Mouse (Mus musculus): ENCODE measurements around the gene Islr2. TPM values are rescaled to one million over a fixed set of nuclear protein-coding genes. Genes with fewer than 3 reads are reported as not detected.
"Not testable (repeated sequence)": the region's sequence is repeated elsewhere in the genome, so short reads cannot be mapped to it uniquely, and the experiment has no call there.

The Islr2 gene
- polyA plus RNA-seq (2016; fragmentation: Nextera tagmentation; extraction: Ambion mirVana), result 1.5 and 6.6 TPM in 2 replicates

- H3K9me3 ChIP-seq, result no peaks in the 10 kb centered on the region
- H3K4me3 ChIP-seq, result peak within 1 kb of the TSS; percentile 45
- no peaks in the 10 kb centered on the region for H3K36me3 ChIP-seq
- peaks cover 86% of the 10 kb centered on the region for H3K27me3 ChIP-seq (ENCODE audit: insufficient read depth, poor library complexity, severe bottlenecking)
- WGBS, result under 1% methylated on average over 42 of the region's 42 CpGs
- H3K27ac ChIP-seq, result peak within 1 kb of the TSS; percentile 68
- H3K4me1 ChIP-seq (replicated peaks), result peaks cover 55% of the 10 kb centered on the region
- peak; percentile 82 for DNase-seq (ENCODE audit: low spot score)
These were observed at the start of gene Islr2, which contains the start of gene Islr for GRCm38 (mm10) chr9:58203516-58204447. Islr2 (minus strand) TSS chr9:58204319. Islr (minus strand) TSS chr9:58204306.

GRCm38 (mm10) chr9:58253805-58254122 is 49.6 kb upstream of the Islr2 start:
- peak overlapping the region; percentile 90 for H3K27ac ChIP-seq
- not testable (repeated sequence) for H3K27me3 ChIP-seq (ENCODE audit: insufficient read depth, poor library complexity, severe bottlenecking); H3K9me3 ChIP-seq; DNase-seq (ENCODE audit: low spot score)
- peaks cover 34% of the 10 kb centered on the region for H3K4me1 ChIP-seq (replicated peaks)
- peak overlapping the region; percentile 87 for H3K4me3 ChIP-seq
- peaks cover 28% of the 10 kb centered on the region for H3K36me3 ChIP-seq
- 72% methylated on average over 5 of the region's 5 CpGs for WGBS

- Histone ChIP-seq H3K27ac (peak within 1 kb of the TSS; percentile 90), H3K27me3 (ENCODE audit: insufficient read depth, poor library complexity, severe bottlenecking) (no peaks in the 10 kb centered on the region), H3K4me1 (replicated peaks) (peaks cover 39% of the 10 kb centered on the region), H3K36me3 (peaks cover 24% of the 10 kb centered on the region), H3K9me3 (no peaks in the 10 kb centered on the region), H3K4me3 (peak within 1 kb of the TSS; percentile 87)
- 1% methylated on average over 31 of the region's 31 CpGs for WGBS
- peak; percentile 96 for DNase-seq (ENCODE audit: low spot score)
These were observed 49.1 kb upstream of the Islr2 start, which contains the start of gene Stoml1 for GRCm38 (mm10) chr9:58253033-58253804. Stoml1 (plus strand) TSS chr9:58253164.

- not testable (repeated sequence) for H3K27ac ChIP-seq; H3K27me3 ChIP-seq (ENCODE audit: insufficient read depth, poor library complexity, severe bottlenecking); H3K9me3 ChIP-seq; DNase-seq (ENCODE audit: low spot score); H3K4me3 ChIP-seq; H3K36me3 ChIP-seq
- 84% methylated on average over 1 of the region's 1 CpGs for WGBS
- H3K4me1 ChIP-seq (replicated peaks), result peaks cover 54% of the 10 kb centered on the region
These were observed 46.6 kb upstream of the Islr2 start for GRCm38 (mm10) chr9:58250730-58251129.

GRCm38 (mm10) chr9:58250322-58250721 is 46.2 kb upstream of the Islr2 start:
- Histone ChIP-seq H3K4me1 (replicated peaks) (peaks cover 54% of the 10 kb centered on the region), H3K9me3 (no peaks in the 10 kb centered on the region), H3K27ac (peak overlapping the region; percentile 86; the same call in 1 of the 2 replicates), H3K27me3 (ENCODE audit: insufficient read depth, poor library complexity, severe bottlenecking) (no peaks in the 10 kb centered on the region), H3K36me3 (no peaks in the 10 kb centered on the region), H3K4me3 (no peak overlapping the region; the same call in 1 of the 2 replicates)
- no peak for DNase-seq (ENCODE audit: low spot score)
- WGBS, result 73% methylated on average over 8 of the region's 8 CpGs

- no peaks in the 10 kb centered on the region for H3K9me3 ChIP-seq
- DNase-seq (ENCODE audit: low spot score), result peak; percentile 54
- H3K4me3 ChIP-seq, result peak within 1 kb of the TSS; percentile 59
- 1% methylated on average over 16 of the region's 16 CpGs for WGBS
- H3K4me1 ChIP-seq (replicated peaks), result peaks cover 49% of the 10 kb centered on the region
- no peaks in the 10 kb centered on the region for H3K36me3 ChIP-seq
- no peaks in the 10 kb centered on the region for H3K27me3 ChIP-seq (ENCODE audit: insufficient read depth, poor library complexity, severe bottlenecking)
- peak within 1 kb of the TSS; percentile 86 for H3K27ac ChIP-seq
These were observed 45.6 kb upstream of the Islr2 start, which contains the start of gene Pml for GRCm38 (mm10) chr9:58249592-58250192. Pml (minus strand) TSS chr9:58249786.

GRCm38 (mm10) chr9:58248746-58249413 is 44.8 kb upstream of the Islr2 start:
- no peak for DNase-seq (ENCODE audit: low spot score)
- H3K4me3 ChIP-seq, result peak overlapping the region; percentile 59
- peak overlapping the region; percentile 86 for H3K27ac ChIP-seq
- H3K36me3 ChIP-seq, result no peaks in the 10 kb centered on the region
- H3K27me3 ChIP-seq (ENCODE audit: insufficient read depth, poor library complexity, severe bottlenecking), result no peaks in the 10 kb centered on the region
- peaks cover 43% of the 10 kb centered on the region for H3K4me1 ChIP-seq (replicated peaks)
- no peaks in the 10 kb centered on the region for H3K9me3 ChIP-seq
- WGBS, result 43% methylated on average over 7 of the region's 7 CpGs

GRCm38 (mm10) chr9:58247064-58247759 is 43.1 kb upstream of the Islr2 start:
- peak; percentile 84 for DNase-seq (ENCODE audit: low spot score)
- peak overlapping the region; percentile 83 for H3K27ac ChIP-seq
- H3K9me3 ChIP-seq, result no peaks in the 10 kb centered on the region
- no peaks in the 10 kb centered on the region for H3K27me3 ChIP-seq (ENCODE audit: insufficient read depth, poor library complexity, severe bottlenecking)
- H3K4me1 ChIP-seq (replicated peaks), result peaks cover 36% of the 10 kb centered on the region
- no peaks in the 10 kb centered on the region for H3K36me3 ChIP-seq
- peak overlapping the region; percentile 43 for H3K4me3 ChIP-seq
- WGBS, result 14% methylated on average over 25 of the region's 25 CpGs

GRCm38 (mm10) chr9:58246083-58246591 is 42.0 kb upstream of the Islr2 start:
- Histone ChIP-seq H3K4me1 (replicated peaks) (peaks cover 36% of the 10 kb centered on the region), H3K27me3 (ENCODE audit: insufficient read depth, poor library complexity, severe bottlenecking) (no peaks in the 10 kb centered on the region), H3K9me3 (no peaks in the 10 kb centered on the region), H3K4me3 (no peak overlapping the region), H3K36me3 (no peaks in the 10 kb centered on the region), H3K27ac (no peak overlapping the region)
- 84% methylated on average over 4 of the region's 4 CpGs for WGBS
- DNase-seq (ENCODE audit: low spot score), result no peak

- no peaks in the 10 kb centered on the region for H3K9me3 ChIP-seq
- H3K4me3 ChIP-seq, result no peak overlapping the region
- DNase-seq (ENCODE audit: low spot score), result no peak
- no peak overlapping the region for H3K27ac ChIP-seq
- H3K36me3 ChIP-seq, result no peaks in the 10 kb centered on the region
- H3K4me1 ChIP-seq (replicated peaks), result peaks cover 19% of the 10 kb centered on the region
- 89% methylated on average over 6 of the region's 6 CpGs for WGBS
- H3K27me3 ChIP-seq (ENCODE audit: insufficient read depth, poor library complexity, severe bottlenecking), result no peaks in the 10 kb centered on the region
These were observed 39.6 kb upstream of the Islr2 start for GRCm38 (mm10) chr9:58243696-58244095.

- H3K27ac ChIP-seq, result no peak overlapping the region
- no peaks in the 10 kb centered on the region for H3K27me3 ChIP-seq (ENCODE audit: insufficient read depth, poor library complexity, severe bottlenecking)
- WGBS, result 90% methylated on average over 5 of the region's 5 CpGs
- H3K4me1 ChIP-seq (replicated peaks), result peaks cover 12% of the 10 kb centered on the region
- H3K4me3 ChIP-seq, result no peak overlapping the region
- no peak for DNase-seq (ENCODE audit: low spot score)
- H3K9me3 ChIP-seq, result no peaks in the 10 kb centered on the region
- no peaks in the 10 kb centered on the region for H3K36me3 ChIP-seq
These were observed 38.6 kb upstream of the Islr2 start for GRCm38 (mm10) chr9:58242696-58243095.
